Mouse (Mus musculus): ENCODE data around the gene Slc9a7. TPM values are rescaled to one million over a fixed set of nuclear protein-coding genes. Genes with fewer than 3 reads are reported as not detected.
A peak's percentile ranks its signal among the peaks of the same experiment; 100 is the strongest.

Slc9a7 gene
- total RNA-seq, 1 experiment from 2014 or later: 10.4 TPM

DNA sequence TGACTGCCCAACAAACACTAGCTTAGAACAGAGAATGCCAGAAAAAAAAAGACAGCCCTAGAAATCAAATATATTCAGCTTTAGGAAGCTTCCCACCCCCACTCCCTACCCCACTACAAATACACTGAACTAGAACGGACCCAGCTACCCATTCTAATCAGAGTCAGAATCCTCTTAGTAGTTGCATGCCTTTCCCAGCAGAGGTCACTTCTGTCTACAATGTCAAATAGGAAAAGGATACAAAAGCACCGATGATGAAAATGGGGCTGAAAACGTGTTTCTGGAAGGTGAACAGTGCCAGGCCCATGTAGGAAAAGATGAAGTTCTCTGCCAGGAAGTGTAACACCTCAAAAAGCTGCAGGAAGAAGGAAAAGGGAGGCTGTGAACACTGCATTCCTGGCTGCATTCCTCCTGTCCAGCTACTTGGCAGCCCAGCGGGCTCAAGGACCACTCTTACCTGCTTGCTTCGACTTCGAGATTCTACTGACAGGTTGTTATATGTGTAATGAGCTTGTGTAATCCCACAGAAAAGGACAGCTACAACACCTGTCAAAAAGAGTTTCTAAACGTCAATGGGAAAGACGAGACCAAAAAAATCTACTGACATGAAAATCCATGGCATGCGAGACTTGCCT lies 129.8 kb downstream of the Slc9a7 start:
- no peak for ATAC-seq (replicated peaks; ENCODE audit: low read depth, poor library complexity, severe bottlenecking)

DNA sequence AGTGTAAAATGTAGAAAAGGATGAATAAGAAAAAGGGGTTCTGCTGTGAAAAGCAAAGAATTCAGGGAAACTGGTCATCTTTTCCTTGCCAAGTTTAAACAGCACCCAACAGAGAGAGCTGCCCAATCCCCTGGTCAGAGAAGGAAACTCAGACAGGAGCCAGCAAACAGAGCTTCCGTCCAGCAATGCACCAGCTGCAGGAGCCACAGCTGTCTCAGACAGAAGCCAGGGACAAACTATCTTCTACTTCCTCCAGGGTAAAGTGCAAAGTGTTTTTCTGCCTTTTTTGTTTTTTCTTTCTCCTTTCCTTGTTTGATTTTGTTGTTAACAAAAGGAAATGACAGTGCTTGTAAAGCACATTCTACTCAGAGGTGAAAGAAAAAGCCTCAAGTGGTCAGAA lies 131.3 kb downstream of the Slc9a7 start:
- ATAC-seq (replicated peaks; ENCODE audit: low read depth, poor library complexity, severe bottlenecking): no peak

DNA sequence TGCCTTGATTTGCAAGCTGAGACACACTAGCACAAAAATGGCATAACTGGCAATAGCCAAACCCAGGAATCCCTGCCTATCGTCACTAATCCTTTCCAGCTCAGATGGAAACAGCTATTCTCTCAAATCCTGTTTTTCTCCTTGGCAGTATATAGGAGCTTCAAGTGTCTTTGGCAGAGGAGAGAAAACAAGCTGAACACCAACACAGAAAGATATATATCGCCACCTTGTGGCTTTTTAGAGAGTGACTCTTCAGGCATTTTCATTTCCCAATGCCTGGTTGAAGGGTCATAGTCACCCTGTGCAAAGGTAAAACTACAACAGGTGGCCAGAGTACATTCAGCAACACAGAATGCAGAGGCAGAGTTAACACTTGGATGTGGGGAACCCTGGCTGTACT lies 134.1 kb downstream of the Slc9a7 start:
- no peak for ATAC-seq (replicated peaks; ENCODE audit: low read depth, poor library complexity, severe bottlenecking)

DNA sequence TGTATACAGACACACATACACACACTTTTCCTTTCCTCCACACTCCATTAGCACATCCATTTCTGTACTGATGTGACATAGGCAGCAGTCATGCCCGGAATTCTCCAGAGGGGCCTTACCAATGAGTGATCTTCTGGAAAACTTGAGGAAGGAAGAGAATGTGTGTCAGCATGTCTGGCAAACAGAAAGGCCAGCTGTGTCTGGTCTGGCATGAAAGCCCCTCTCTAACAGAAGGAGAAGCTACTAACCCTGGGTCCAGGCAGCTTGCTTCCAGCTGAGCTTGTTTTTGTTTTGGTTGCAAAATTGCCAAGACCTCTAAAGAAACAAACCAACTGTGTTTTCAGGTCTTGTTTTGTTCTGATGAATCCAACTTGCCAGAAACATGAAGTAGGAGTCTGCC lies 162.1 kb downstream of the Slc9a7 start:
- ATAC-seq (replicated peaks; ENCODE audit: low read depth, poor library complexity, severe bottlenecking): no peak

DNA sequence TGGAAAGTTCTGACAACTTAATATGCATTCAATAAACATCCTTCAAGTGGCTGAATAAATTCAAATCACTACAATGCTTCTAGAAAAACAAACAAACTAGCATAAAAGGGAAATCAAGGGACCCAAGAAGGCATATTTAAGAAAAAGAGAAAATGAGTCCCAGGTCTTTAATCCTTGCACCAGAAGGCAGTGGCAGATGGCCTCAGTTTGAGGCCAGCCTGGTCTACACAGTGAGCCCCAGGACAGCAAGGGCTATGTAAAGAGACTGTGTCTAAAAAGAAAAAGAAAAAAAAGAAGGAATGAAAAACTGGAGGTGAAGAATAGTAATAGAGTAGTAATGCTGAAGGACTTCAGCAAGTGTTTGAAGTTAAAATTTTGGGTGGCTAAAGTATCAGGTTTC lies 162.7 kb downstream of the Slc9a7 start:
- ATAC-seq (replicated peaks; ENCODE audit: low read depth, poor library complexity, severe bottlenecking): no peak

DNA sequence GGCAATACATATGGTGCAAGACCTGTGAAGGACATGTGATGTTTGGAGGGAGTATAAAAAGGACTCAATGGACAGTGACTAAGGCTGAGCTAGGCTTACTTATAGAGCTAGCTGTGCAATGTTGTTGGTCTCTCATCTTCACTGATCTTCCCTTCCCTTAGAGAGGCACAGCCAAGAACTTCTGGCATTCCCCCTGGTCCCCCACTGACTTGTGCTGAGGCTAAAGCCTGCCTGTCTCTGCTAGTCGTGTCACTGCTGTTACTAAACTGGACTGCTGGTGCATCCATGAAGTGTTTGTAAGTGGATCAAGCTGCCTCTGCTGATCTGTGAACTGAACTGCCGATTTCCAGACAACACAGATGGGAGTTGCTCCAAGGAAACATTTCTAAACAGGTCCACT lies 166.1 kb downstream of the Slc9a7 start:
- no peak for ATAC-seq (replicated peaks; ENCODE audit: low read depth, poor library complexity, severe bottlenecking)

DNA sequence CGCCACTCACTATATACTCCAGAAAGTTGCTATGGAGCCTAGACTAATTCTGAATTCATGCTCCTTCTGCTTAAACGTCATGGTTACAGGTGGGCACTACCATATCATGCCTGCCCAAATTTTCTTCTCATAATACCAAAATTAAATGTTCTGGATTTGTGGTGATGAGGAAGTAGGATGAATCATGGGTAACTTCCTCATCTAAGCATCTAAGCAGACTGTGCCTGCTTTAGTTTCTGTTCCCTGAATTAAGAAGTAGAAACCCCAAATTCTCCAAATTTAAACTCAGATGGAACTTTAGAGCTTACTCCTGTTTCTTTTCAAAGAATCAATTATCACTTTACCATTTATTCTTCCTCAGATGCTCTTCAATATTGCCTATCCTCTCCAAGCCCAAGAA lies 173.9 kb downstream of the Slc9a7 start:
- peak; percentile 56; the same call in 1 of the 2 replicates for ATAC-seq (replicated peaks; ENCODE audit: low read depth, poor library complexity, severe bottlenecking)

DNA sequence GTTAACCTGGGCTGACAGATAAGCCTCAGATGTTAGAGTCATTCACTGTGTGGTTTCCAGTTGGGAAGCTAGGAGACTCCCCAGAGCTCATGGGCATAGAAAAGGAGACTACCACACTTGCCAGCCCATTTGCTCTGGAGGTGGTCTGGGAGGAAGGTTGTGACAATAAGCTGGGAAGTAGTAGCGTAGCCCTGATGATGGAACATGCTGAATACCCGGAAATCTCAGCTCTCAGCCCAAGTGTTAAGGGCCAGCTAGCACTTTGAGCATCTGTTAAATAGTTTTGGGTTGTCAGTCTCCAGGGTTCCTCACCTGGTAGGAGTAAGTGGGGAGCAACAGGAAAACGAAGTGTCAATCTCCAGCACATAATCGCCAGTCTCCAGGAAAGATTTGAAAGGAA lies 221.4 kb downstream of the Slc9a7 start:
- no peak for ATAC-seq (replicated peaks; ENCODE audit: low read depth, poor library complexity, severe bottlenecking)

DNA sequence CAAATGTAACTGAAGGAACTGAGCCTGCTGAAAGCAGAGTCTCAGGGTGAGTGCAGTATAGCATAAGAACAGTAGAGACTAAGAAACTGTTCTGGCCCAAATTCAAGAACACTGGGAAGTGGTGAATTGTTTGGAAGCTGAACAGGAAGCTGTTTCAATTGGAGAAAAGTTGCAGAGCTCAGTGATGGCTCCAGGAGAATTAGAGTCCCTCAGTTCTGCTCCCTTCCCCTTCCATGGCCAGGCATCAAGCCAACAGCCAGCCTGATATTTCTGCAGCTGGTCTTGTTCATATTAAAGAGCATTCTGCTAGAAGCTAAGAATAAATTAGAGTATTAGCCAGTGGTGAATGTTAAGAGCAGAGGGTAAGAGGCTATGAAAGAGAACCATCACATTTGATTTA lies 225.0 kb downstream of the Slc9a7 start:
- ATAC-seq (replicated peaks; ENCODE audit: low read depth, poor library complexity, severe bottlenecking): no peak

DNA sequence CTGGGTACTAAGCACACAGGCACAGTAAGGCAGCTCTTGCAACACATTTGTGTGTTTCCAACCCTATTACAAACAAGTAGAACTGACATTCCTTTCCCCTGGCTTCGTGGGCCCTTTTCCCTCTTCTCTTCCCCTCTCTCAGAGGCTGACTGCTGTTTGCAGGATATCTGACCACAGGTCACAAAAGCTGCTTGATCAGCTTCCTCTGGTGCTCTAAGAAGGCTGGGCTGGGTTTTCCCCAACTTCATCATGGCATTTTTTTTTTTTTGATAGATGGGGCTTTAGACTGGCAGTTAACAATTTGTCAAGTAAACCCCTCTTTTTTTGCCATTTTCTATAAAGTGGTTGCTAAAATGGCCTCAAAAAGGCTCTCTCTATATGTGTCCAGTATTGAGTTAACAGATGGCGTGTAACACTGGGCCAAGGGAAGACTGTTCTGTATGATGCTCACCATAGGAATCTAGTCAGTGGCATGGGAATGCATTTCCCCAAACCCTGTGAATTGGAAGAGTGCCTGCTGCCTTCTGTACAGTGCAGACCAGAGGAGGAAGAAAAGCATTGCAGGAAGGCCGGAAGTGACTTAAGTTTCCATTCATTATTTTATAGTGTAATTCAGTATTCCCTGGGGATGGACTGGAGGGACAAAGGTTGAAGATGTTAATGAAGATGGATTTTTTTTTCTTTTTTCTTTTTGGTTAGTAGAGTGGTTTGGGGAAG lies 229.7 kb downstream of the Slc9a7 start:
- ATAC-seq (replicated peaks; ENCODE audit: low read depth, poor library complexity, severe bottlenecking): no peak

DNA sequence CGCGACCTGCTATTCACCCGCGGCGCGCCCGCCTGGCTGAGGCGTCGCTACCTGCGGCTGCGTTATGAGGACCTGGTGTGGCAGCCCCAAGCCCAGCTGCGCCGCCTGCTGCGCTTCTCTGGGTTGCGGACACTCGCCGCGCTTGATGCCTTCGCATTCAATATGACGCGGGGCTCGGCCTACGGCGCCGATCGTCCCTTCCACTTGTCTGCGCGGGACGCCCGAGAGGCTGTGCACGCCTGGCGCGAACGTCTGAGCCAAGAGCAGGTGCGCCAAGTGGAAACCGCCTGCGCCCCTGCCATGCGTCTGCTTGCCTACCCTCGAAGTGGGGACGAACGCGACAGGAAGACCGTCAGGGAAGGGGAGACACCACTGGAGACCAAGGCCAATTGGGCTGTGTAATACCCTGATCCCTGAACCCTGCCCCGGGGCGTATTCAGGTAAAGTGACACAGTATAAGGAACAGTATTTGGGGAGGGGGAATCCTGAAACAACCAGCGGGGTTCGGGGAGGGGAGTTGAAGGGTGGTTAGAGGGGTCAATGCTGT lies 230.8 kb downstream of the Slc9a7 start:
- no peak for ATAC-seq (replicated peaks; ENCODE audit: low read depth, poor library complexity, severe bottlenecking)

DNA sequence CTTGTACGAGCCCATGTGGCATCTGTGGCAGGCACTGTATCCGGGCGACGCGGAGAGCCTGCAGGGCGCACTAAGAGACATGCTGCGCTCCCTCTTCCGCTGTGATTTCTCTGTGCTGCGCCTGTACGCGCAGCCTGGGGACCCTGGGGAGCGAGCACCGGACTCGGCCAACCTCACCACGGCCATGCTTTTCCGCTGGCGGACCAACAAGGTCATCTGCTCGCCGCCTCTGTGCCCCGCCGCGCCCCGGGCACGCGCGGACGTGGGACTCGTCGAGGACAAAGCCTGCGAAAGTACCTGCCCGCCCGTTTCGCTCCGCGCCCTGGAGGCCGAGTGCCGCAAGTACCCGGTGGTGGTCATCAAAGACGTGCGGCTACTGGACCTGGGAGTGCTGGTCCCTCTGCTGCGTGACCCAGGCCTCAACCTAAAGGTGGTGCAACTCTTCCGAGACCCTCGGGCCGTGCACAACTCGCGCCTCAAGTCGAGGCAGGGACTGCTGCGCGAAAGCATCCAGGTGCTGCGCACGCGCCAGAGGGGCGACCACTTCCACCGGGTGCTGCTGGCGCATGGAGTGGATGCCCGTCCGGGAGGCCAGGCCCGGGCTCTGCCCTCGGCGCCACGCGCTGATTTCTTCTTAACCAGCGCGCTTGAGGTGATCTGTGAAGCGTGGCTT lies 231.4 kb downstream of the Slc9a7 start:
- no peak for ATAC-seq (replicated peaks; ENCODE audit: low read depth, poor library complexity, severe bottlenecking)

DNA sequence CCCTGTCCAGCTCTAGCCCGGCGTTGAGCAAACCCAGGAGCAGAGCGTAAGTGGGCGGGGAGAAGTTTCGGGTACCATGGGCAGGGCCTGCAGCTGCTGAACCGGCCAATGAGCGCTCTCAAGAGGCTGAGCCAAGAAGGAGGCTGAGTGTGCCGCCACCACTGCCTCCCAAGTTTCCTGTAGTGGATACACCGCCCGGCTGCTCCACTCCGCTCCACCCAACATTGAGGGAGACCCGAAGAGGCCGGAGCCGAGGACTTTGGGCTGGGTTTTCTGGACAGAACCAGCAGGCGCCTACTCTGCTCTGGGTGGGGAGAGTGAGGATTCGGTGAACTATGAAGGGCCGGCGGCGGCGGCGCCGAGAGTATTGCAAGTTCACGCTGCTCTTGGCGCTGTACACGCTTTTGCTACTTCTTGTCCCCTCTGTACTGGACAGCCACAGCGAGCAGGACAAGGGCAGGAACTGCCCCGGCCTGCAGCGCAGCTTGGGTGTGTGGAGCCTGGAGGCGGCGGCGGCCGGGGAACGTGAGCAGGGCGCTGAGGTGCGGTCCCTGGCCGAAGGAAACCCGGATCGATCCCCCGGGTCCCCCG lies 232.1 kb downstream of the Slc9a7 start, which contains the start of gene Chst7:
Gene Chst7 (plus strand): TSS at position 180 of the 591 bp plus-strand sequence.
- ATAC-seq (replicated peaks; ENCODE audit: low read depth, poor library complexity, severe bottlenecking): peak; percentile 99

Other genes with a start within 250 kb of the Slc9a7 start
- not detected in 2 replicates for gene Chst7, start 232.2 kb downstream of the Slc9a7 start, total RNA-seq (2017)
- 28.2 and 29.0 TPM in 2 replicates for gene Rp2, start 72.7 kb upstream of the Slc9a7 start, total RNA-seq (2017)
- gene Jade3, start 133.9 kb upstream of the Slc9a7 start, total RNA-seq (2017): 15.5 and 18.5 TPM in 2 replicates